Mouse (Mus musculus): ENCODE data around the gene Xrra1. TPM values are rescaled to one million over a fixed set of nuclear protein-coding genes. Genes with fewer than 3 reads are reported as not detected.

The Xrra1 gene
- polyA plus RNA-seq, 1 experiment from 2014 or later: 0.84 TPM

DNA sequence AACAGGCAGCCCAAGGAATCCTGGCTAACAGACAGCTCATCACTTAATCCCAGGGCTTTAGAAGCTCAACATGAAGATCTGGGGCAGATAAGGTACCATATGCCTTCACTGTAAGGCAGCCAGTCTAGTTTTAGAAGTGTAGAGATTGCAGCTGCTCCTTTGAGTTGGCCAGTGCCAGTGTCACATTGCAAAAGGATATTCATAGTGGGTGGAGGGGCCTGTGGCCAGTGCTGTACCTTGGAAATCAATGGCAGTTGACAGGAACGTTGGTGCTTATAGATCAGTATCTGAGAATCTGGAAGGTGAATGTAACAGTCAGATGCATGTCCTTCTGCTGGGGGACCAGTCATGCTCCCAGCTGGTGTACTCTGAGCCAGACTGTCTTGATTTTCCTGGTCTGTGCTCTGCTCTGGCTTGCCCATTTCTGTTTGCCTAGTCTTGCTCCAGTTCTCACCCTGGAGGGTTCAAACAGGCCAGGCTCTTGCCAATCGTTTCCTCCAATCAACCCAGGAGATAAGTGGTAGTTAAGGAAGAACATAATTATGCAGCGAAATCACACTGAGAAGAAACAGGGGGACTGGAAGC, 45.6 kb downstream of the Xrra1 start:
- Histone ChIP-seq H3K27me3 (replicated peaks) (no peaks in the 10 kb centered on the region), H3K4me1 (no peaks in the 10 kb centered on the region), H3K4me3 (replicated peaks) (no peak overlapping the region), H3K36me3 (no peaks in the 10 kb centered on the region), H3K9ac (replicated peaks) (no peak overlapping the region), H3K4me2 (no peak overlapping the region), H3K9me3 (replicated peaks) (no peaks in the 10 kb centered on the region), H3K27ac (replicated peaks) (no peak overlapping the region)
- no peak for ATAC-seq (ENCODE audit: low FRiP score)
- 58% methylated on average over 3 of the region's 3 CpGs for WGBS

DNA sequence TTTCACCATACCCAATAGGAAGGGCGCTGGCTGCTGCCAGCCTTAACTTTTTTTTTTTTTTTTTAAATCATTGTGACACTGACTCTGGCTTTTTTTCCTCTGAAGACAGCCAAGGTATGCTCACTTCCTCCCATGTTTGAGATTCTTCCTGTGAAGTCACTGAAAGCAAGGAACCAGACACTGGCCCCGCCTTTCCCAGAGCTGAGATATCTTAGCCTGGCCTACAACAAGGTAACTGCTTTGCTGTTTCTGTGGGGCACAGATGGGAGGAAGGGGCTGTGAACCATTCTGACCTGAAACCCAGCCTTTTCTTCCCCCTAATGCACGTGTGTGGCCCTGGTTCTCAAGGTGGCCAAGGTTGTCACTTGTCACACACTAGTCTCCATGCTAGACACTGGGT, 47.4 kb downstream of the Xrra1 start:
- H3K9ac ChIP-seq (replicated peaks): no peak overlapping the region
- no peak overlapping the region for H3K27ac ChIP-seq (replicated peaks)
- no peaks in the 10 kb centered on the region for H3K4me1 ChIP-seq
- no peaks in the 10 kb centered on the region for H3K36me3 ChIP-seq
- no peaks in the 10 kb centered on the region for H3K27me3 ChIP-seq (replicated peaks)
- no peaks in the 10 kb centered on the region for H3K9me3 ChIP-seq (replicated peaks)
- H3K4me2 ChIP-seq: no peak overlapping the region
- no peak overlapping the region for H3K4me3 ChIP-seq (replicated peaks)
- WGBS: 85% methylated on average over 3 of the region's 3 CpGs
- ATAC-seq (ENCODE audit: low FRiP score): no peak

DNA sequence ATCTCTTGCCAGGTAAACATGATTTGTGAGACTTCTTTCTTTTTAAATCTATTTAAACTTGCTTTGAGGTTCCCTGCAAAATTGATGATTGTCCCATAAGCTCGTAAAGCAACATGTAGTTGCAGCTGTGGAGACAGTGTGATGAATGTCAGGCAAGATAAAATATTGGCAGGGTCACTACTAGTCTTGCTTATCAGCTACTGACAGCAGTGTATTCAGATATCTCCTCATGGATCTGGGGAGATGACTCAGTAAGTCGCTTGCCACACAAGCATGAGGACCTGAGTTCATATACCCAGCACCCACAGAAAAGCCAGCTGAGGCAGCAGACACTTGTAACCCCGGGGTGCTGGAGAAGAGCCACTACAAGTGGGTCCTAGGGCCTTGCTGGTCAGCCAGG, 48.5 kb downstream of the Xrra1 start:
- no peaks in the 10 kb centered on the region for H3K4me1 ChIP-seq
- H3K27ac ChIP-seq (replicated peaks): no peak overlapping the region
- H3K9ac ChIP-seq (replicated peaks): no peak overlapping the region
- no peaks in the 10 kb centered on the region for H3K36me3 ChIP-seq
- H3K4me2 ChIP-seq: no peak overlapping the region
- 80% methylated on average over 3 of the region's 3 CpGs for WGBS
- H3K4me3 ChIP-seq (replicated peaks): no peak overlapping the region
- H3K27me3 ChIP-seq (replicated peaks): no peaks in the 10 kb centered on the region
- no peak for ATAC-seq (ENCODE audit: low FRiP score)
- H3K9me3 ChIP-seq (replicated peaks): no peaks in the 10 kb centered on the region

DNA sequence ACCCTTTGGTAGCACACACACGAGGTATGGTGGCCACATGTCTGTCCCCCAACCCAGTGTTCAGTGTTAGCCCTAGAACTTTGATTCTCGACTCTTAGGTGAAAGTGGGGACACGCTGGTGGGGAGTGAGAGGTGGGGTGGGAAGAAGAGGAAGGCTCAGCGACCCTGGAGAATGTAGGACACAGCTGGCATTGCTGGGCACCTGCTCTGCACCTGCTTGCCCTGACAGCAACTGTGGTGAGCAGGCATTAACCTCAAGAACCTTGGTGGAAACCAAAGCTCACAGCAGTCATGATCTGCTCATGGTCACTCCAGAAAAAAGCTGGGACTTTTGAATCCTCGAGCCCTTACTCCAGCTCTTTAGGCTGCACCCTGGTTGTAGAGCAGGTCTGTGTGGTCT, 52.1 kb downstream of the Xrra1 start:
- no peak overlapping the region for H3K27ac ChIP-seq (replicated peaks)
- H3K4me2 ChIP-seq: no peak overlapping the region
- H3K9ac ChIP-seq (replicated peaks): no peak overlapping the region
- no peaks in the 10 kb centered on the region for H3K36me3 ChIP-seq
- WGBS: 82% methylated on average over 5 of the region's 5 CpGs
- no peak overlapping the region for H3K4me3 ChIP-seq (replicated peaks)
- H3K9me3 ChIP-seq (replicated peaks): no peaks in the 10 kb centered on the region
- no peaks in the 10 kb centered on the region for H3K4me1 ChIP-seq
- no peak for ATAC-seq (ENCODE audit: low FRiP score)
- no peaks in the 10 kb centered on the region for H3K27me3 ChIP-seq (replicated peaks)

DNA sequence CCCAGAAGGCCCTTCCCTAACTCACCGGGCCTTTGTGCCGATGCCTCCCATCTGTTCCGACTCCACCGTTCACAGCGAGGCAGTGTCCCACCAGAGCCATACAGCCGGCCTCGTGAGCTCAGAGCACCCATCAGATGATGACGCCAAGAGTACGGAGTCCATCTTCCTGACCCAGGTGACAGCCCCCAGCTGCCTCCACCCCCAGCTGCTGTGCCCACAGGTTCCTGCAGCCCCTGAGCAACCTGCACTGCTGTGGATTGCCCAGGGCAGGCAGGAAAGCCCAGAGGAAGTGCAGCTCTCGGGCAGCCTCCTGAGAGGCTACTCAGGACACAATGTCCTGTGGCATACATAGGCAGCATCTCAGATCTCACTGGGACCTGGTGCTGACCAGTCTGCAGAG, 55.4 kb downstream of the Xrra1 start:
- no peaks in the 10 kb centered on the region for H3K36me3 ChIP-seq
- no peaks in the 10 kb centered on the region for H3K9me3 ChIP-seq (replicated peaks)
- WGBS: 81% methylated on average over 10 of the region's 10 CpGs
- no peak overlapping the region for H3K9ac ChIP-seq (replicated peaks)
- ATAC-seq (ENCODE audit: low FRiP score): no peak
- no peak overlapping the region for H3K4me3 ChIP-seq (replicated peaks)
- peaks cover 7% of the 10 kb centered on the region; the same call in 1 of the 2 replicates for H3K27me3 ChIP-seq (replicated peaks)
- H3K4me1 ChIP-seq: peaks cover 19% of the 10 kb centered on the region
- H3K4me2 ChIP-seq: no peak overlapping the region
- H3K27ac ChIP-seq (replicated peaks): no peak overlapping the region

GRCm38 (mm10) chr7:99915511-99915910, 56.6 kb downstream of the Xrra1 start:
- H3K9me3 ChIP-seq (replicated peaks): no peaks in the 10 kb centered on the region
- peaks cover 9% of the 10 kb centered on the region; the same call in 1 of the 2 replicates for H3K27me3 ChIP-seq (replicated peaks)
- 0 out of 2 replicates have a peak, but pooled peaks cover 3% of the 10 kb centered on the region for H3K36me3 ChIP-seq
- peaks cover 19% of the 10 kb centered on the region for H3K4me1 ChIP-seq
- ATAC-seq (ENCODE audit: low FRiP score): no peak
- H3K4me2 ChIP-seq: no peak overlapping the region
- H3K9ac ChIP-seq (replicated peaks): no peak overlapping the region
- H3K27ac ChIP-seq (replicated peaks): no peak overlapping the region
- 82% methylated on average over 2 of the region's 2 CpGs for WGBS
- no peak overlapping the region for H3K4me3 ChIP-seq (replicated peaks)

DNA sequence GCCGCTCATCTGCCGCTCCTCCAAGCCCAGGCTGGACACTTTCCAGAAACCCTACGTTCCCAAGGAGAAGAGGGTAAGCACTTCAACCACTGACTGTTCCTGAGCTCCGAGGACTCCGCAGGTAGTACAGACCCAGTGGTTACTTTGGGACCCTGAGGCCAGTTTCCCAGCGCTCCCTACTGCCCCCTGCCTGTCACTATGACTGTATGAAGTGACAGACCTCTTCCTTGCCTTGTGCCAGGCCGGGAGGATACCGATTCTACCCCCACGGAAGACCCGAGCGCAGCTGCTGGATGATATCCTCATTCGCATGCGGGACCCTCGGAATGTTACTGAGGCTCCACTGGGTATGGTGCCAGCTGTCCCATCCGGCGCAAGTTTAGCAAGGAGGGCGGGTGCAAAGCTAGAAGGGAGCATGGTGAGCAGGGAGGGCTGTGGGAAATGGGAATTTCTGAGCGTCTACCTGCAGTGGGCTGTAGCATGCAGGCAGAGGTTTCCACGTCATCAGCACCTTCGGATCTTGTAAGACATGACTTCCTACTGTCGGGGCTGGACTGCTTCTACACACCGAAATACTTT, 57.9 kb downstream of the Xrra1 start:
- Histone ChIP-seq H3K9me3 (replicated peaks) (no peaks in the 10 kb centered on the region), H3K9ac (replicated peaks) (peak overlapping the region; percentile 38), H3K27me3 (replicated peaks) (peaks cover 9% of the 10 kb centered on the region; the same call in 1 of the 2 replicates), H3K4me3 (replicated peaks) (peak overlapping the region; percentile 38), H3K4me1 (peaks cover 19% of the 10 kb centered on the region), H3K4me2 (peak overlapping the region; percentile 82), H3K36me3 (peaks cover 3% of the 10 kb centered on the region; the same call in 1 of the 2 replicates), H3K27ac (replicated peaks) (peak overlapping the region; percentile 41)
- ATAC-seq (ENCODE audit: low FRiP score): peak; percentile 29; the same call in 1 of the 2 replicates
- 10% methylated on average over 22 of the region's 22 CpGs for WGBS

GRCm38 (mm10) chr7:99917320-99917844, 58.5 kb downstream of the Xrra1 start:
- H3K4me2 ChIP-seq: peak overlapping the region; percentile 82
- H3K27ac ChIP-seq (replicated peaks): peak overlapping the region; percentile 41
- under 1% methylated on average over 36 of the region's 36 CpGs for WGBS
- ATAC-seq (ENCODE audit: low FRiP score): peak; percentile 62
- H3K9ac ChIP-seq (replicated peaks): peak overlapping the region; percentile 38
- peaks cover 4% of the 10 kb centered on the region; the same call in 1 of the 2 replicates for H3K36me3 ChIP-seq
- H3K4me3 ChIP-seq (replicated peaks): peak overlapping the region; percentile 38
- H3K9me3 ChIP-seq (replicated peaks): no peaks in the 10 kb centered on the region
- H3K4me1 ChIP-seq: peaks cover 19% of the 10 kb centered on the region
- H3K27me3 ChIP-seq (replicated peaks): peaks cover 9% of the 10 kb centered on the region; the same call in 1 of the 2 replicates

GRCm38 (mm10) chr7:99919164-99919563, 60.2 kb downstream of the Xrra1 start:
- no peaks in the 10 kb centered on the region for H3K9me3 ChIP-seq (replicated peaks)
- H3K27ac ChIP-seq (replicated peaks): no peak overlapping the region
- no peak overlapping the region for H3K4me3 ChIP-seq (replicated peaks)
- peaks cover 19% of the 10 kb centered on the region for H3K36me3 ChIP-seq
- H3K27me3 ChIP-seq (replicated peaks): peaks cover 9% of the 10 kb centered on the region; the same call in 1 of the 2 replicates
- no peak overlapping the region for H3K9ac ChIP-seq (replicated peaks)
- peaks cover 19% of the 10 kb centered on the region for H3K4me1 ChIP-seq
- no peak overlapping the region for H3K4me2 ChIP-seq
- 98% methylated on average over 2 of the region's 2 CpGs for WGBS
- ATAC-seq (ENCODE audit: low FRiP score): no peak

- H3K4me3 ChIP-seq (replicated peaks): no peak overlapping the region
- ATAC-seq (ENCODE audit: low FRiP score): no peak
- no peak overlapping the region for H3K27ac ChIP-seq (replicated peaks)
- H3K4me2 ChIP-seq: no peak overlapping the region
- WGBS: 92% methylated on average over 6 of the region's 6 CpGs
- peaks cover 28% of the 10 kb centered on the region for H3K36me3 ChIP-seq
- H3K9ac ChIP-seq (replicated peaks): no peak overlapping the region
- no peaks in the 10 kb centered on the region for H3K9me3 ChIP-seq (replicated peaks)
- peaks cover 19% of the 10 kb centered on the region for H3K4me1 ChIP-seq
- H3K27me3 ChIP-seq (replicated peaks): peaks cover 9% of the 10 kb centered on the region; the same call in 1 of the 2 replicates
Observed at GRCm38 (mm10) chr7:99919971-99920370, 61.1 kb downstream of the Xrra1 start.

GRCm38 (mm10) chr7:99920416-99920815, 61.5 kb downstream of the Xrra1 start:
- Histone ChIP-seq H3K9me3 (replicated peaks) (no peaks in the 10 kb centered on the region), H3K4me2 (no peak overlapping the region), H3K36me3 (peaks cover 32% of the 10 kb centered on the region), H3K4me1 (peaks cover 19% of the 10 kb centered on the region), H3K27me3 (replicated peaks) (peaks cover 9% of the 10 kb centered on the region; the same call in 1 of the 2 replicates), H3K9ac (replicated peaks) (no peak overlapping the region), H3K27ac (replicated peaks) (no peak overlapping the region), H3K4me3 (replicated peaks) (no peak overlapping the region)
- 81% methylated on average over 2 of the region's 2 CpGs for WGBS
- no peak for ATAC-seq (ENCODE audit: low FRiP score)
